Mouse (Mus musculus) limb, embryonic 14.5 days (tissue): ENCODE results near the gene Gm8369. TPM values are rescaled to one million over a fixed set of nuclear protein-coding genes. Genes with fewer than 3 reads are reported as not detected.
"Not testable (repeated sequence)": the region's sequence is repeated elsewhere in the genome, so short reads cannot be mapped to it uniquely, and the experiment has no call there.

Source experiments
- ATAC-seq: fragments of 200-750 bp; cut with Nextera tagmentation; 2 replicates; pipeline ENCODE4 v1.8.0; 2017; ENCODE audit warnings: low read depth, moderate number of reproducible peaks, moderate TSS enrichment; ENCODE audit not compliant: low FRiP score
- DNase-seq: peaks from one replicate; pipeline ENCODE4 v3.0.0-alpha.2; 2015; ENCODE audit warnings: low spot score
- H3K27ac ChIP-seq: fragments of 300-500 bp; sonication (generic); replicated peaks from 2 replicates; pipeline ENCODE4 v1.5.1; 2014; ENCODE audit warnings: low read depth, mild to moderate bottlenecking, low read length, moderate library complexity, mixed read lengths
- H3K27me3 ChIP-seq: fragments of 300-500 bp; sonication (generic); 2 replicates; pipeline ENCODE4 v1.6.1; 2014; ENCODE audit warnings: low read length, mixed read lengths; ENCODE audit not compliant: control insufficient read depth, insufficient read depth
- H3K36me3 ChIP-seq: fragments of 300-500 bp; sonication (generic); 2 replicates; pipeline ENCODE4 v1.6.1; 2014; ENCODE audit warnings: mild to moderate bottlenecking, low read length, moderate library complexity, mixed read lengths; ENCODE audit not compliant: control insufficient read depth, insufficient read depth
- H3K4me1 ChIP-seq: fragments of 300-500 bp; sonication (generic); 2 replicates; pipeline ENCODE4 v1.6.1; 2014; ENCODE audit warnings: antibody characterized with exemption, low read length, mixed read lengths; ENCODE audit not compliant: control insufficient read depth, insufficient read depth
- H3K4me2 ChIP-seq: fragments of 300-500 bp; sonication (generic); replicated peaks from 2 replicates; pipeline ENCODE4 v1.6.1; 2014; ENCODE audit warnings: low read depth, mild to moderate bottlenecking, low read length, moderate library complexity; ENCODE audit not compliant: severe bottlenecking
- H3K4me3 ChIP-seq: fragments of 300-500 bp; sonication (generic); replicated peaks from 2 replicates; pipeline ENCODE4 v1.5.1; 2014; ENCODE audit warnings: low read length
- H3K9ac ChIP-seq: fragments of 300-500 bp; sonication (generic); 2 replicates; pipeline ENCODE4 v1.6.1; 2014; ENCODE audit warnings: mild to moderate bottlenecking, low read depth, low read length, moderate library complexity; ENCODE audit not compliant: severe bottlenecking
- H3K9me3 ChIP-seq: fragments of 300-500 bp; sonication (generic); 2 replicates; pipeline ENCODE4 v1.6.1; 2016; ENCODE audit warnings: low read length; ENCODE audit not compliant: control insufficient read depth
- POLR2A ChIP-seq: fragments of 200-500 bp; IDR thresholded peaks from 2 replicates; pipeline ENCODE4 v1.8.0; 2012; ENCODE audit warnings: inconsistent platforms, mild to moderate bottlenecking, moderate library complexity, borderline replicate concordance; ENCODE audit not compliant: insufficient read depth, insufficient read length; ENCODE audit errors: extremely low read depth
- WGBS: fragments of 180-500 bp; shearing (Covaris S2); extraction: QIAGEN DNeasy Blood & Tissue Kit; methylation state at CpG from one replicate; pipeline ENCODE4 v1.1.7; 2014; 5-methylcytosine and 5-hydroxymethylcytosine counted together
- polyA plus RNA-seq, 2 experiments: library from polyadenylated mRNA; depleted of rRNA in 1 of 2; stranded (reverse) in 1 of 2; unstranded in 1 of 2; fragments of >200 nt; fragmentation: Nextera tagmentation in 1 of 2; extraction: Ambion mirVana in 1 of 2; gene quantifications; 2 replicates each; pipeline versions ENCODE4 v1.2.1 to v1.2.3; 2012 to 2014

Gene Gm8369
- polyA plus RNA-seq, 2 experiments: 0.11 TPM; not detected in 1

DNA sequence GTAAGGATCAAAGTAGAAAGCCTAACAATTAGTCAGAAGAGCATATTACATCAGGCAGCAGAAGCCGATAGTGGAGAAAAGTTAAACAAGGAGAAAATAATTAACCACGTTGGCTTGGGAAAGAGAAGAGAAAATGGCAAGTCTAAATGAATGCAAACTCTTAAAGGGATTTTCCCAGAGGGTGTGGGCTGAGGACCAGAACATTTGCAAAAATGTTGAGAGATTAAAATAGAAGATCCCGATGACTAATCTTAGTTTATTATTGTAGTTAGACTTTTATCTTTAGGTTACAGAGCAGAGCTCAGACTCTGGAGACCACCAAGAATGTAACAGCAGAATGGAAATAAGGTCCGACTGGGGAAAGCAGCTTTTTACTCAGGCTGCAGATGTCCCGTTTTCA is 19.3 kb upstream of the Gm8369 start:
- Histone ChIP-seq H3K4me1 (no peaks in the 10 kb centered on the region), H3K27ac (no peak overlapping the region), H3K4me2 (no peak overlapping the region), H3K36me3 (no peaks in the 10 kb centered on the region), H3K9ac (no peak overlapping the region), H3K9me3 (no peaks in the 10 kb centered on the region), H3K4me3 (no peak overlapping the region), H3K27me3 (no peaks in the 10 kb centered on the region)
- no peak for ATAC-seq
- WGBS: 76% methylated on average over 5 of the region's 5 CpGs
- no peak for TF ChIP-seq POLR2A
- no peak for DNase-seq

DNA sequence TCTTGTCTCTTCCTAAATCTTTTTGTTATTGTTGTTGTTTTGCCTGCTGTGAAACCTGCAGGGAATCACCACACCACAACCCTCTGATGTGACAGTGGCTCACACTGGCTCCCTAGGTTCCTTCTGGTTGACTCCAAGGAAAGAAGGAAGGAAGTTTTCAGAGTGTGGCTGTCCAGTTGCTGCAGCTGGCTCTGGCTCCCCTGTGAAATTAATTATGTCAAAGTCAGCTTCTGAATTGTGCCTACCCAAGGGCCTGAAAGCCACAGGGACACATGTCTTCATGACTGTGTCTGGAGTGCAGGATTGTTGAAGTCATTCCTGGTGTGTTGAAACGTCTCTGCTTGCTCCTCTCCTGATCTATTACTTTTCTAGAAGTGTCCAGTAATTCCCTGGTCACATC is 17.4 kb upstream of the Gm8369 start:
- not testable (repeated sequence) for H3K36me3 ChIP-seq, H3K4me2 ChIP-seq, H3K27me3 ChIP-seq, H3K9me3 ChIP-seq, H3K4me1 ChIP-seq, H3K27ac ChIP-seq, H3K4me3 ChIP-seq, H3K9ac ChIP-seq, ATAC-seq, DNase-seq
- WGBS: 46% methylated on average over 1 of the region's 1 CpGs

- not testable (repeated sequence) for H3K4me2 ChIP-seq, DNase-seq, H3K4me3 ChIP-seq, ATAC-seq, H3K4me1 ChIP-seq, H3K27me3 ChIP-seq, H3K9ac ChIP-seq, H3K9me3 ChIP-seq, H3K27ac ChIP-seq, H3K36me3 ChIP-seq
- 75% methylated on average over 4 of the region's 4 CpGs for WGBS
Measured at GRCm38 (mm10) chr19:11469215-11469614, 16.5 kb upstream of the Gm8369 start, which contains the start of gene Ms4a6c. TSS of gene Ms4a6c (plus strand) at chr19:11469366.

GRCm38 (mm10) chr19:11479714-11480113 is 6.0 kb upstream of the Gm8369 start:
- H3K9ac ChIP-seq: no peak overlapping the region
- 92% methylated on average over 2 of the region's 2 CpGs for WGBS
- no peak for ATAC-seq
- TF ChIP-seq POLR2A: no peak
- no peaks in the 10 kb centered on the region for H3K4me1 ChIP-seq
- no peaks in the 10 kb centered on the region for H3K27me3 ChIP-seq
- no peak overlapping the region for H3K4me2 ChIP-seq
- no peaks in the 10 kb centered on the region for H3K36me3 ChIP-seq
- no peak for DNase-seq
- H3K27ac ChIP-seq: no peak overlapping the region
- no peaks in the 10 kb centered on the region for H3K9me3 ChIP-seq
- H3K4me3 ChIP-seq: no peak overlapping the region

- Histone ChIP-seq H3K9me3 (no peaks in the 10 kb centered on the region), H3K27ac (no peak overlapping the region), H3K9ac (no peak overlapping the region), H3K4me1 (no peaks in the 10 kb centered on the region), H3K36me3 (no peaks in the 10 kb centered on the region), H3K27me3 (no peaks in the 10 kb centered on the region), H3K4me3 (no peak overlapping the region), H3K4me2 (no peak overlapping the region)
- no peak for TF ChIP-seq POLR2A
- DNase-seq (no peak), ATAC-seq (no peak)
- WGBS: 87% methylated on average over 2 of the region's 2 CpGs
Measured at GRCm38 (mm10) chr19:11482684-11483083, 3.1 kb upstream of the Gm8369 start.

- Histone ChIP-seq H3K9me3 (no peaks in the 10 kb centered on the region), H3K4me1 (no peaks in the 10 kb centered on the region), H3K4me2 (no peak overlapping the region), H3K36me3 (no peaks in the 10 kb centered on the region), H3K4me3 (no peak overlapping the region), H3K9ac (no peak overlapping the region), H3K27me3 (no peaks in the 10 kb centered on the region), H3K27ac (no peak overlapping the region)
- TF ChIP-seq POLR2A: no peak
- DNase-seq (no peak), ATAC-seq (no peak)
- WGBS: 66% methylated on average over 4 of the region's 4 CpGs
Measured at GRCm38 (mm10) chr19:11483941-11484340, 1.8 kb upstream of the Gm8369 start.
